Mouse (Mus musculus) cortical plate, adult 2 months (tissue): ENCODE measurements around the gene Phactr4.

ENCODE experiments used
- CTCF ChIP-seq: fragments of 200-500 bp; IDR thresholded peaks from 2 replicates; pipeline ENCODE4 v1.5.1; 2011; ENCODE audit warnings: mild to moderate bottlenecking, control low read depth, low read length; ENCODE audit not compliant: insufficient read depth; ENCODE audit errors: extremely low read depth
- POLR2A ChIP-seq: fragments of 200-500 bp; IDR thresholded peaks from 2 replicates; pipeline ENCODE4 v1.6.1; 2011; ENCODE audit warnings: mild to moderate bottlenecking, low read length, control low read depth; ENCODE audit not compliant: insufficient read depth; ENCODE audit errors: extremely low read depth

DNA sequence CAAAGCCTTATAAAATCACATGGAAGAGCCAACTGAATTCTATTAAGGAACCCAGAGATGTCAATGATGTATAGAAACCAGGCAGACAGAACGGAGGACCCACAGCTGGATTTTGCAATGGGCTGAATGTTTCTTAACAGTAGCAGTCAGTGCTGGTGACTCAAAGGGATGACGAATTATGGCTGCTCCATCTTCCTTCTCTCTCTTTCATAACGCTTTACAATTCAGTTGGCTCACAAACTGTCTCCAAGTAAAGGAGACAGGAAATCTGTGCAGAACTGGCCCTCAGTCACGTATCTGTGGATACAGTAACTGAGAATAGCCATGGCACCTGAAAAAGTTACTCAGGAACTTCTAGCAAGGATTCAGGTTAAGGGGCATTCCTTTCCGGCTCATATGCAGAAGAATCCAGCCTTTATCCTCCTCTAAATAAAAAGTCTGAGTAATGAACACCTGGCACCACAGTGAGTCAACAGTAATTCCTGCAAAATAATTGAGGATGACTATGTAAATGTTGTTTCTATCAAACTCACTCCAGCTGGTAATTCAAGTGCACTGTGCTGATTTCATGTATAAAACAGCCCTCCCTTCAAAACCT lies 19.1 kb downstream of the Phactr4 start:
- no peak for TF ChIP-seq CTCF
- TF ChIP-seq POLR2A = no peak
